In the genomic region with DNA sequence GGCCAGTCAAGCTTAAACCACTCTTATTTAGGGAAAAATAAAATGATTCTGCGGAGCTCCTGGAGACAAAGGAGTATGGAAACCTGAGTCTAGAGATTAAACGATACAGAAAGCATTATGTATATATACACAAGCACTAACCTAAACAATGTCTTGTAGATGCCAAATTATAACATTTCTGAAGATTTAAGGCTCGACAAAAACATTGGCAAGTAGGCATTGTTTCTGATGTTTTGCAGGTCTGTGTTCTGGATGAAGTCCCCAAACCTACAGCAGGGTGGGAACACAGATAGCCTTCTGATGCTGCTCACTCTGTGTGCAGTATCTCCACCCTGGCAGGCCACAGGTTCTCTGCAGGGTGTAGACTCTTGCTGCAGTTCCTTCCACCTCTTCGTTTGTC, we compare ENCODE assay signal across 13 mouse cellular contexts.
DNase-seq lines count a peak whose midpoint lies in the region; ATAC-seq lines count a peak whose summit lies in the region.
"Had no signal": no experiment of that assay in that cellular context is flagged by ENCODE, and none has a peak within 500 bp of the region (broad histone marks: within the 10 kb centered on the region; RNA-seq: fewer than 3 reads in every experiment).

No protein-coding gene starts in this region.

- H3K9ac ChIP-seq in kidney, embryonic 14.5 days (ENCODE audit: low read depth, low read length), result no peak overlapping the region
- no peak overlapping the region for H3K9ac ChIP-seq in embryonic facial prominence, embryonic 14.5 days (ENCODE audit: low read depth, low read length)
- no peak overlapping the region for H3K9ac ChIP-seq in midbrain, embryonic 16.5 days (ENCODE audit: low read depth, low read length)
- H3K9ac ChIP-seq: embryonic facial prominence, embryonic 12.5 days; liver, embryonic 14.5 days had no signal

- WGBS in kidney, embryonic 14.5 days, result 65% methylated on average over 4 of the region's 4 CpGs
- 53% methylated on average over 4 of the region's 4 CpGs for WGBS in embryonic facial prominence, embryonic 14.5 days
- 60% methylated on average over 4 of the region's 4 CpGs for WGBS in hindbrain, embryonic 10.5 days
- 26% methylated on average over 4 of the region's 4 CpGs for WGBS in midbrain, embryonic 16.5 days

- H3K27ac ChIP-seq in kidney, embryonic 14.5 days (ENCODE audit: low read depth, low read length), result no peak overlapping the region
- H3K27ac ChIP-seq in embryonic facial prominence, embryonic 14.5 days (replicated peaks; ENCODE audit: low read depth, low read length), result peak overlapping the region; percentile 83
- peak overlapping the region; percentile 88 for H3K27ac ChIP-seq in hindbrain, embryonic 10.5 days
- H3K27ac ChIP-seq in midbrain, embryonic 16.5 days (ENCODE audit: low read length), result peak overlapping the region; percentile 20; the same call in 1 of the 2 replicates
- H3K27ac ChIP-seq: liver, embryonic 14.5 days had no signal

- H3K9me3 ChIP-seq in kidney, embryonic 14.5 days (ENCODE audit: control insufficient read depth, low read length), result no peaks in the 10 kb centered on the region
- H3K9me3 ChIP-seq in embryonic facial prominence, embryonic 14.5 days (ENCODE audit: control insufficient read depth, low read length), result no peaks in the 10 kb centered on the region
- H3K9me3 ChIP-seq in hindbrain, embryonic 10.5 days, result no peaks in the 10 kb centered on the region
- H3K9me3 ChIP-seq in midbrain, embryonic 16.5 days (replicated peaks; ENCODE audit: control insufficient read depth, low read length, poor library complexity, severe bottlenecking), result no peaks in the 10 kb centered on the region
- H3K9me3 ChIP-seq: embryonic facial prominence, embryonic 12.5 days had no signal

- no peaks in the 10 kb centered on the region for H3K27me3 ChIP-seq in kidney, embryonic 14.5 days (ENCODE audit: control insufficient read depth, insufficient read depth, low read length)
- no peaks in the 10 kb centered on the region for H3K27me3 ChIP-seq in embryonic facial prominence, embryonic 14.5 days (replicated peaks; ENCODE audit: control insufficient read depth, insufficient read depth, low read length)
- H3K27me3 ChIP-seq in hindbrain, embryonic 10.5 days (ENCODE audit: insufficient read depth, poor library complexity, severe bottlenecking), result no peaks in the 10 kb centered on the region
- H3K27me3 ChIP-seq in midbrain, embryonic 16.5 days (ENCODE audit: control insufficient read depth, insufficient read depth, low read depth, low read length), result no peaks in the 10 kb centered on the region
- H3K27me3 ChIP-seq: embryonic facial prominence, embryonic 12.5 days had no signal

- DNase-seq in kidney, postnatal 4 days, result no peak
- DNase-seq in embryonic facial prominence, embryonic 14.5 days (ENCODE audit: low spot score), result peak; percentile 18
- DNase-seq in hindbrain, embryonic 10.5 days (ENCODE audit: low spot score), result no peak
- DNase-seq in right cerebral cortex, postnatal 14 days, result no peak
- no peak for DNase-seq in layer of hippocampus, adult 8-10 months (ENCODE audit: low spot score in 2 of 2)
- DNase-seq: adrenal gland, adult 8-10 months; cerebellum, adult 11 months had no signal

- peak overlapping the region; percentile 46; the same call in 1 of the 2 replicates for H3K4me2 ChIP-seq in kidney, embryonic 14.5 days (replicated peaks; ENCODE audit: low read depth, low read length)
- H3K4me2 ChIP-seq in embryonic facial prominence, embryonic 14.5 days (ENCODE audit: low read depth, low read length), result peak overlapping the region; percentile 57
- peak overlapping the region; percentile 60 for H3K4me2 ChIP-seq in midbrain, embryonic 16.5 days (ENCODE audit: low read length)

- H3K4me1 ChIP-seq in kidney, embryonic 14.5 days (ENCODE audit: control insufficient read depth, insufficient read depth, low read length), result no peaks in the 10 kb centered on the region
- peaks cover 17% of the 10 kb centered on the region for H3K4me1 ChIP-seq in embryonic facial prominence, embryonic 14.5 days (ENCODE audit: control insufficient read depth, insufficient read depth, low read length)
- peaks cover 29% of the 10 kb centered on the region for H3K4me1 ChIP-seq in hindbrain, embryonic 10.5 days (replicated peaks)
- H3K4me1 ChIP-seq in midbrain, embryonic 16.5 days (ENCODE audit: control insufficient read depth, insufficient read depth, low read length), result peaks cover 16% of the 10 kb centered on the region; the same call in 1 of the 2 replicates

- H3K36me3 ChIP-seq in kidney, embryonic 14.5 days (ENCODE audit: control insufficient read depth, insufficient read depth, low read length), result no peaks in the 10 kb centered on the region
- H3K36me3 ChIP-seq in embryonic facial prominence, embryonic 14.5 days (ENCODE audit: control insufficient read depth, insufficient read depth, low read length), result no peaks in the 10 kb centered on the region
- H3K36me3 ChIP-seq in hindbrain, embryonic 10.5 days, result no peaks in the 10 kb centered on the region
- H3K36me3 ChIP-seq in midbrain, embryonic 16.5 days (ENCODE audit: control insufficient read depth, insufficient read depth, low read length), result no peaks in the 10 kb centered on the region
- H3K36me3 ChIP-seq: embryonic facial prominence, embryonic 12.5 days had no signal

- ATAC-seq in kidney, embryonic 14.5 days (ENCODE audit: low FRiP score, low TSS enrichment), result no peak
- ATAC-seq in embryonic facial prominence, embryonic 14.5 days (ENCODE audit: low read depth), result 0 out of 2 replicates have a peak, but pooled peaks have one; percentile 10
- ATAC-seq in midbrain, embryonic 16.5 days, result no peak
- no peak for ATAC-seq in granulocyte monocyte progenitor cell, adult 5-6 weeks (replicated peaks; ENCODE audit: poor library complexity, severe bottlenecking)
- ATAC-seq: CD4-positive, CD25-positive, alpha-beta regulatory T cell, adult 4 months had no signal

- no peak overlapping the region for H3K4me3 ChIP-seq in kidney, embryonic 14.5 days (ENCODE audit: low read length)
- no peak overlapping the region for H3K4me3 ChIP-seq in embryonic facial prominence, embryonic 14.5 days (ENCODE audit: low read depth, low read length)
- no peak overlapping the region for H3K4me3 ChIP-seq in hindbrain, embryonic 10.5 days
- no peak overlapping the region for H3K4me3 ChIP-seq in midbrain, embryonic 16.5 days (ENCODE audit: low read depth, low read length)
